Mouse (Mus musculus): ENCODE measurements around the gene Arhgap27.

DNA sequence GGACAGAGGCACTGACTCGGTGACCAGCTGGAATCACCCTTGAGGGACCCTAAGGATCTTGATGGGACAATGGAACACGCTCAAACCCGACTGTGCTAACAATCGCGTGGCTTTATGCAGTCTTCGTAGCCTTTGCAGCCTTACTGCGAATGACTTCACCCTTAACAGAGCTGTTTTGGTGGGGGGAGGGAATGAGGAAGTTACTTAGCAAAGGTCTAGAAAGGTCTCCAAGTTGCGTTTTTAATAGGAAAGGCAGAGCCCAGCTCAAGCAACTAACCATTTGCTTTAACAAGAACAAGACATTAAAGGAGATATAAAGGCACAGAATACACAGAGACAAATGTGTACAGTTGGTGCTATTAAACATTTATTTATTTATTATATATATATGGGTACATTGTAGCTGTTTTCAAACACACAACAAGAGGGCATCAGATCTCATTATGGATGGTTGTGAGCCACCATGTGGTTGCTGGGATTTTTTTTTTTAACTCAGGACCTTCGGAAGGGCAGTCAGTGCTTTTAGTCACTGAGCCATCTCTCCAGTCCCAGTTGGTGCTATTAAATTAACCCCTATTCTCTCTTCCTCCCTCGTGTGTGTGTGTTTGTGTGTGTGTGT, 53.4 kb downstream of the Arhgap27 start:
- TF ChIP-seq CTCF (IDR thresholded peaks at IDR 0.05; ENCODE audit: extremely low read depth, insufficient read length, insufficient replicate concordance, low read depth, low read length) = no peak
- no peak for TF ChIP-seq POLR2A (IDR thresholded peaks at IDR 0.05; ENCODE audit: low read depth, low read length)

Data from small intestine, adult 2 months (tissue).